9 mouse cellular contexts compared by ENCODE assay signal in genomic region chr4:97997151-97997817, GRCm38 (mm10).
A peak's percentile ranks its signal among the peaks of the same experiment; 100 is the strongest.
DNase-seq lines count a peak whose midpoint lies in the region; ATAC-seq and TF ChIP-seq lines count a peak whose summit lies in the region.
"Had no signal": no experiment of that assay in that cellular context is flagged by ENCODE, and none has a peak within 500 bp of the region (broad histone marks: within the 10 kb centered on the region; RNA-seq: fewer than 3 reads in every experiment).

No protein-coding gene starts in this region.

- H3K9ac ChIP-seq in heart, embryonic 16.5 days (ENCODE audit: low read length): no peak overlapping the region
- no peak overlapping the region for H3K9ac ChIP-seq in stomach, postnatal 0 days (ENCODE audit: low read length)

- peaks cover 22% of the 10 kb centered on the region for H3K4me1 ChIP-seq in heart, embryonic 16.5 days (ENCODE audit: control insufficient read depth, insufficient read depth, low read length)
- H3K4me1 ChIP-seq in stomach, postnatal 0 days (replicated peaks; ENCODE audit: control insufficient read depth, insufficient read depth): no peaks in the 10 kb centered on the region

- no peak for DNase-seq in heart, postnatal 36 days
- peak; percentile 15 for DNase-seq in thymus, postnatal 14 days
- DNase-seq in thymus, postnatal 0 days (ENCODE audit: low spot score): no peak
- DNase-seq in heart, postnatal 14 days: peak; percentile 8 to 20
- no peak for DNase-seq in stomach, postnatal 0 days (ENCODE audit: low spot score)
- DNase-seq in adrenal gland, postnatal 25 days: no peak
- no peak for DNase-seq in spleen, postnatal 10 days (ENCODE audit: low spot score in 2 of 2)
- DNase-seq: kidney, adult 11 months had no signal

- intact Hi-C loops in heart, postnatal 36 days (cut with DNase I): no loop called here
- intact Hi-C loops in heart, postnatal 14 days (cut with DNase I): no loop called here

- H3K9me3 ChIP-seq in heart, embryonic 16.5 days (replicated peaks; ENCODE audit: control insufficient read depth, low read length): no peaks in the 10 kb centered on the region
- H3K9me3 ChIP-seq in stomach, postnatal 0 days (ENCODE audit: control insufficient read depth, low read length): no peaks in the 10 kb centered on the region

- no peak for TF ChIP-seq CTCF in stomach, postnatal 0 days (IDR thresholded peaks at IDR 0.05; ENCODE audit: low read depth)

- peaks cover 4% of the 10 kb centered on the region; the same call in 1 of the 2 replicates for H3K36me3 ChIP-seq in heart, embryonic 16.5 days (ENCODE audit: control insufficient read depth, insufficient read depth)
- 0 out of 2 replicates have a peak, but pooled peaks cover 1% of the 10 kb centered on the region for H3K36me3 ChIP-seq in stomach, postnatal 0 days (ENCODE audit: control insufficient read depth, insufficient read depth, low read length)

- H3K27me3 ChIP-seq in heart, embryonic 16.5 days (ENCODE audit: control insufficient read depth, insufficient read depth, low read length): no peaks in the 10 kb centered on the region
- no peaks in the 10 kb centered on the region for H3K27me3 ChIP-seq in stomach, postnatal 0 days (ENCODE audit: control insufficient read depth, insufficient read depth, low read length)

- H3K27ac ChIP-seq in heart, embryonic 16.5 days (ENCODE audit: low read length): 0 out of 2 replicates have a peak overlapping the region, but pooled peaks have one; percentile 7
- H3K27ac ChIP-seq in stomach, postnatal 0 days (replicated peaks): peak overlapping the region; percentile 58

- H3K4me2 ChIP-seq in heart, embryonic 16.5 days (ENCODE audit: low read depth, low read length): no peak overlapping the region
- H3K4me2 ChIP-seq in stomach, postnatal 0 days (replicated peaks; ENCODE audit: low read depth): no peak overlapping the region

- WGBS in heart, embryonic 16.5 days: 60% methylated on average over 11 of the region's 11 CpGs
- 66% methylated on average over 11 of the region's 11 CpGs for WGBS in stomach, postnatal 0 days

- ATAC-seq in heart, embryonic 16.5 days (replicated peaks; ENCODE audit: extremely low read depth, insufficient read depth, low FRiP score): no peak
- no peak for ATAC-seq in stomach, postnatal 0 days (ENCODE audit: low FRiP score, low TSS enrichment)

- H3K4me3 ChIP-seq in heart, embryonic 16.5 days (ENCODE audit: low read length): no peak overlapping the region
- no peak overlapping the region for H3K4me3 ChIP-seq in stomach, postnatal 0 days (ENCODE audit: low read depth, low read length)

- no peak for TF ChIP-seq EP300 in stomach, postnatal 0 days (optimal IDR thresholded peaks at IDR 0.05)

Comparison
In these comparisons a context has a peak if more than half of its experiments do, and no peak if none do; other contexts are left out.
1. DNase-seq: peak in thymus, postnatal 14 days (single experiment) and heart, postnatal 14 days (2 of 2); none in heart, postnatal 36 days (0 of 2), thymus, postnatal 0 days (single experiment), stomach, postnatal 0 days (single experiment), adrenal gland, postnatal 25 days (single experiment) and spleen, postnatal 10 days (0 of 2).